Mouse (Mus musculus) limb, embryonic 14.5 days (tissue): ENCODE results near the gene Cfap65. TPM values are rescaled to one million over a fixed set of nuclear protein-coding genes. Genes with fewer than 3 reads are reported as not detected.
A peak's percentile ranks its signal among the peaks of the same experiment; 100 is the strongest.

Experiments used
- ATAC-seq: fragments of 200-750 bp; cut with Nextera tagmentation; 2 replicates; pipeline ENCODE4 v1.8.0; 2017; ENCODE audit warnings: low read depth, moderate number of reproducible peaks, moderate TSS enrichment; ENCODE audit not compliant: low FRiP score
- DNase-seq: peaks from one replicate; pipeline ENCODE4 v3.0.0-alpha.2; 2015; ENCODE audit warnings: low spot score
- H3K27ac ChIP-seq: fragments of 300-500 bp; sonication (generic); replicated peaks from 2 replicates; pipeline ENCODE4 v1.5.1; 2014; ENCODE audit warnings: low read depth, mild to moderate bottlenecking, low read length, moderate library complexity, mixed read lengths
- H3K27me3 ChIP-seq: fragments of 300-500 bp; sonication (generic); 2 replicates; pipeline ENCODE4 v1.6.1; 2014; ENCODE audit warnings: low read length, mixed read lengths; ENCODE audit not compliant: control insufficient read depth, insufficient read depth
- H3K36me3 ChIP-seq: fragments of 300-500 bp; sonication (generic); 2 replicates; pipeline ENCODE4 v1.6.1; 2014; ENCODE audit warnings: mild to moderate bottlenecking, low read length, moderate library complexity, mixed read lengths; ENCODE audit not compliant: control insufficient read depth, insufficient read depth
- H3K4me1 ChIP-seq: fragments of 300-500 bp; sonication (generic); 2 replicates; pipeline ENCODE4 v1.6.1; 2014; ENCODE audit warnings: antibody characterized with exemption, low read length, mixed read lengths; ENCODE audit not compliant: control insufficient read depth, insufficient read depth
- H3K4me2 ChIP-seq: fragments of 300-500 bp; sonication (generic); replicated peaks from 2 replicates; pipeline ENCODE4 v1.6.1; 2014; ENCODE audit warnings: low read depth, mild to moderate bottlenecking, low read length, moderate library complexity; ENCODE audit not compliant: severe bottlenecking
- H3K4me3 ChIP-seq: fragments of 300-500 bp; sonication (generic); replicated peaks from 2 replicates; pipeline ENCODE4 v1.5.1; 2014; ENCODE audit warnings: low read length
- H3K9ac ChIP-seq: fragments of 300-500 bp; sonication (generic); 2 replicates; pipeline ENCODE4 v1.6.1; 2014; ENCODE audit warnings: mild to moderate bottlenecking, low read depth, low read length, moderate library complexity; ENCODE audit not compliant: severe bottlenecking
- H3K9me3 ChIP-seq: fragments of 300-500 bp; sonication (generic); 2 replicates; pipeline ENCODE4 v1.6.1; 2016; ENCODE audit warnings: low read length; ENCODE audit not compliant: control insufficient read depth
- POLR2A ChIP-seq: fragments of 200-500 bp; IDR thresholded peaks from 2 replicates; pipeline ENCODE4 v1.8.0; 2012; ENCODE audit warnings: inconsistent platforms, mild to moderate bottlenecking, moderate library complexity, borderline replicate concordance; ENCODE audit not compliant: insufficient read depth, insufficient read length; ENCODE audit errors: extremely low read depth
- WGBS: fragments of 180-500 bp; shearing (Covaris S2); extraction: QIAGEN DNeasy Blood & Tissue Kit; methylation state at CpG from one replicate; pipeline ENCODE4 v1.1.7; 2014; 5-methylcytosine and 5-hydroxymethylcytosine counted together
- polyA plus RNA-seq, 2 experiments: library from polyadenylated mRNA; depleted of rRNA in 1 of 2; stranded (reverse) in 1 of 2; unstranded in 1 of 2; fragments of >200 nt; fragmentation: Nextera tagmentation in 1 of 2; extraction: Ambion mirVana in 1 of 2; gene quantifications; 2 replicates each; pipeline versions ENCODE4 v1.2.1 to v1.2.3; 2012 to 2014

Gene Cfap65
- polyA plus RNA-seq, 2 experiments, result not detected

DNA sequence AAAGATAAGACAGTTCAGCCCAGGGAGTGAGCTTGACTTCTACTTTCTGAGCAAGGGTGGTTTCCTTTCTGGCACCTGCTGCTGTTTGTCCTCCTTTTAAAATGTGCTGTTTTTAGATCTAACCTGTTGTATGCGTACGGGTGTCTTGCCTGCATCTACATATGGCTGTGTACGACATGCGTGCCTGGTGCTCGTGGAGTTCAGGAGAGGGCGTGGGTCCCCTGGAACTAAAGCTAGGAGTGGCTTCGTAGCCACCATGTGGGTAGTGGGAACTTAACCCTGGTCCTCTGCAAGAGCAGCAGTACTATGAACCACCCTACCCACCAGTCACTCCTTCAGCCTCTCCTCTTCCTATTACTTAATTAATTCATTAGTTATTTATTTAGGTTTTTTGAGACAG lies 24.7 kb upstream of the Cfap65 start:
- no peak for ATAC-seq
- H3K27me3 ChIP-seq, result 0 out of 2 replicates have a peak, but pooled peaks cover 3% of the 10 kb centered on the region

DNA sequence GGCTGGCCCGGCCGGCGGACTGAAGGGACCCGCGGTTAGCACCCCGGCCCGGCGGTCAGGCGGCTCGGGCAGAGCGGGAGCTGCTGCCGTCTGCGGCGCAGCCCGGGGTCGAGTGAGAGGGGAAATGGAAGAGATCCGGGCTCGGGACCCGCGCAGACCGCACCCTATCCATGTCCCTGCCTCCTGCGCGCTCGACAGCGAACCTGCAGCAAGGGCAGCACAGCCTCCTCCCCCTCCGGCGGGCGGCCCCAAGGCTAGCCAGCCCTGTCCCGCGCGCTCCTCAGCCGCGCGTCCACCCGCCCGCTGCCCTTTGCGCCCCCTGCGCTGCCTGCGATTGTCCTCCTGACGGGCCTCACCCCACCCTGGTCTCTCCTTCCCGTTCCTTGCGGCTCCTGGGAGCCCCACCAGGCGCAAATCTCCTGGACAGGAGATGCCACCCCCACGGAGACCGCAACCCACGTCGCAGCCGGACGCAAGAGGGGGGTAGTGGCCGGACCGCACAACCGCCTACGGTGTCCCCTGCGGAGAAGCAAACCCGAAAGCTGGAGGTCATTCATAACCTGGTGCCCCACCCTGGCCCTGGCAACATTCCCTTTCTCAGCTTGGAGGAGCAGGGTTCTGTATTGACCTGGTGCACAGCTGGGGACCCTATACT lies 16.3 kb upstream of the Cfap65 start, which contains the start of gene Ihh:
Ihh (minus strand) TSS at position 117 of the 655 bp plus-strand sequence.
- peak within 1 kb of the TSS; percentile 40 for H3K4me3 ChIP-seq

More for the DNA sequence above, 24.7 kb upstream of the Cfap65 start:
- Histone ChIP-seq H3K4me2 (no peak overlapping the region), H3K4me3 (no peak overlapping the region), H3K4me1 (peaks cover 5% of the 10 kb centered on the region), H3K36me3 (no peaks in the 10 kb centered on the region), H3K27ac (no peak overlapping the region), H3K9ac (no peak overlapping the region), H3K9me3 (no peaks in the 10 kb centered on the region)
- 88% methylated on average over 7 of the region's 7 CpGs for WGBS
- no peak for TF ChIP-seq POLR2A
- no peak for DNase-seq

GRCm38 (mm10) chr1:74950576-74951490 lies 15.4 kb upstream of the Cfap65 start:
- H3K9ac ChIP-seq, result peak overlapping the region; percentile 31
- 1% methylated on average over 67 of the region's 84 CpGs for WGBS
- no peak for TF ChIP-seq POLR2A
- peak overlapping the region; percentile 64 for H3K4me2 ChIP-seq
- no peak for ATAC-seq
- H3K36me3 ChIP-seq, result no peaks in the 10 kb centered on the region
- H3K4me1 ChIP-seq, result peaks cover 8% of the 10 kb centered on the region
- no peak for DNase-seq
- no peak overlapping the region for H3K27ac ChIP-seq
- peak overlapping the region; percentile 40 for H3K4me3 ChIP-seq
- H3K27me3 ChIP-seq, result peaks cover 91% of the 10 kb centered on the region
- H3K9me3 ChIP-seq, result no peaks in the 10 kb centered on the region

More for the DNA sequence above, 16.3 kb upstream of the Cfap65 start, which contains the start of gene Ihh:
- Histone ChIP-seq H3K4me1 (peaks cover 8% of the 10 kb centered on the region), H3K4me2 (peak within 1 kb of the TSS; percentile 64), H3K27ac (no peak within 1 kb of the TSS), H3K9me3 (no peaks in the 10 kb centered on the region), H3K27me3 (peaks cover 83% of the 10 kb centered on the region), H3K9ac (peak within 1 kb of the TSS; percentile 31; the same call in 1 of the 2 replicates), H3K36me3 (no peaks in the 10 kb centered on the region)
- ATAC-seq (no peak), DNase-seq (no peak)
- TF ChIP-seq POLR2A, result no peak
- 3% methylated on average over 30 of the region's 55 CpGs for WGBS

GRCm38 (mm10) chr1:74950066-74950465 lies 14.7 kb upstream of the Cfap65 start:
- H3K27me3 ChIP-seq, result peaks cover 99% of the 10 kb centered on the region
- H3K4me2 ChIP-seq, result peak overlapping the region; percentile 64
- no peak for DNase-seq
- peaks cover 8% of the 10 kb centered on the region for H3K4me1 ChIP-seq
- no peaks in the 10 kb centered on the region for H3K36me3 ChIP-seq
- WGBS, result 1% methylated on average over 16 of the region's 16 CpGs
- no peaks in the 10 kb centered on the region for H3K9me3 ChIP-seq
- peak overlapping the region; percentile 40 for H3K4me3 ChIP-seq
- no peak for TF ChIP-seq POLR2A
- H3K27ac ChIP-seq, result no peak overlapping the region
- peak overlapping the region; percentile 31; the same call in 1 of the 2 replicates for H3K9ac ChIP-seq
- no peak for ATAC-seq

DNA sequence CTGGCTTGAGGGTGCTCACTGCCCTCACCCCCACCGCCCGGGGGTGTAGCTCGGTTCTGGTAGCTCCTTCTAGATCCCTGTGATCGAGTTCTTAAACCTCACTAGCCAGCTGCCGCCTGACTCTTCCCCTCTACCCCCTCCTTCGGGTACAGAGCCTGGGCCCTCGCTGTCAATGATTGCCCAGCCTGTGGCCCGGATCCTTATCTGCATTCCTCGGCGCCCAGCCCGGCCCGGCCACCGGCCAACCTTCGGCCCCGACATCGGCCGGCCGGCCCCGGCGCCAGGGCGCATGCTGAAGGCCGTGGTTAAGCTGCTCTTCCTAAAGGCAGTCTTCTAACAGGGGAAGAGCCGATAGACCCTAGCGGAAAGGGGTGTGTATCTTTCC lies 14.3 kb upstream of the Cfap65 start:
- Histone ChIP-seq H3K4me1 (peaks cover 8% of the 10 kb centered on the region), H3K27me3 (peaks cover 97% of the 10 kb centered on the region), H3K4me3 (peak overlapping the region; percentile 40), H3K9ac (no peak overlapping the region), H3K27ac (no peak overlapping the region), H3K36me3 (no peaks in the 10 kb centered on the region), H3K9me3 (no peaks in the 10 kb centered on the region), H3K4me2 (peak overlapping the region; percentile 64; the same call in 1 of the 2 replicates)
- DNase-seq (no peak), ATAC-seq (no peak)
- TF ChIP-seq POLR2A, result no peak
- WGBS, result 3% methylated on average over 24 of the region's 24 CpGs
